Mouse (Mus musculus) duodenum, adult 2 months (tissue): ENCODE results near the gene Sgsh. TPM values are rescaled to one million over a fixed set of nuclear protein-coding genes. Genes with fewer than 3 reads are reported as not detected.

Experiments
- polyA plus RNA-seq: library from polyadenylated mRNA; depleted of rRNA; stranded (reverse); fragments of >200 nt; gene quantifications from 2 replicates; pipeline ENCODE4 v1.2.3, GENCODE M21; 2012; ENCODE audit warnings: low replicate concordance; rRNA removed

The Sgsh gene
- 13.0 and 22.7 TPM in 2 replicates for polyA plus RNA-seq

DNA sequence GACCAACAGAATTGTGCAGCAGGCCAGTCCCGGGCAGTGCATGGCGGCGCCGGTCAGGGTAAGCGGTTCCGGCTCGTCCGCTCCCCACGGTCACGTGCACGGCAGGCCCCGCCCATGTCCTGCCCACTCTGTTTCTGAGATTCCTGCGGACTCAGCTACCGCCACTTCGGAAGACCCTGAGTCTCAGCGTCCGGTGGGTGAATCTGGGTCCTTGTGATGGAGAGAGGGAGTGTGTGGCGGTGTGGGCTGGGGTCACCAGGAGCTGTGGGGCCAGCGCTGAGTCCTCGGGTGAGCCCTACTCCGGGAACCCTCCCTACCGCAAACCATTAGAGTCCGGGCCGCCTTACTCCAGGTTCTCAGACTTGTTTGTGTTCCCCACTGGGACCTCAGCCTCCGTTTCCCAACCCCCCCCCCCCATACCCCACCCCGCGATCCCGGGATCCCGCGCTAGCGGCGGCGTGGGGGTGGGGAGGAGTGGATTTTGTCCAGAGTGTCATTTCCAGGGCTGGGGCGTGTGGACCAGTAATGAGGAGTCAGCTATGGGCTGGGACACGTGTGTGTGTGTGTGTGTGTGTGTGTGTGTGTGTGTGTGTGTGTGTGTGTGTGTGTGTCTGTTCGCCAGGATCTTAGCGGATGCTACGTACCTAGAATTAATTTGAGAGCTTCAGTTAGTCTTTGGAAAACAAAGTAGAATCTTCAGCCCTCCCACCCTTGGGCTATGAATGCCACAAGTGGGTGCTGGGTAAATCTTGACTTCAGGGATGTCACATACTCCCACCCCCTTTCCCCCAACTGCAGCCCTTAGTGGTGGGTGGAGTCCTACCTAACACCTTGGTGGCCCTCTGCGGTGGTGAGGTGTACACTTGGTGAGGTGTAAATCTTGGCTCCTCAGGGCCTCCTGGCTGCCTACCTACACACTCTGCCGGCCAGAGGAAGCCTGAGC, at the start of gene Sgsh, which contains the start of gene Slc26a11:
Gene Sgsh (minus strand): TSS at position 94 of the 943 bp plus-strand sequence.
Gene Slc26a11 (plus strand): TSS at position 115 of the 943 bp plus-strand sequence.

DNA sequence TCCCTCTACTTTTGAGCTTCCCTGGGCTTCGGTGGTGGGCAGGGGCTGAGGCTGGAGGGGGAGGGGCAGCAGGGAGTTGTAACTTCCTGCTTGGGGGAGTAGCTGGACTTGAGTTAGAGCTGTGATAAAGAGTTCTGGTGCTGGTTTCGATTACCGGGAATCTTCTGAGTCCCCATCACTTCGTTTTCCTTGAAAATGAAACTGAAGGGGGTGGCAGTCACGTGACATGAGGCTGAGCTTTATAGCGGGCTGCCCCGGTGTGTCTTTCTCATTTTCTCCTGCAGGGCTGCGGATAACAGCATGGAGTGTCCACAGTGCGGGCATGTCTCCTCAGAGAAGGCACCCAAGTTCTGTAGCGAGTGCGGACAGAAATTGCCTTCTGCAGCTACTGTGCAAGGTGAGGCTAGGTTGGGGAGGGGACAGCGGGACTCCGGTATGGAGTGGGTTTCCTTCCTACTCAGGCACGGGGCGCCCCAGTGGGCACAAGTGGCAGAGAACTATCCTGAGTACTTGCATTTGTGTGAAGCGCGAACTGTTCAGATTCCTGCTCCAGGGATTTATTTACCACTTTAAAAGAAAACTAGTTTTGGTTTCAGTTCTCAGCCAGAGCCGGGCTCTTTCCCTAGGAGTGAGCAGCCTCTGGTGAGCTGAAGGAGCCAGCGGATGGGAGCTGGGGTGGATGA, 37.6 kb upstream of the Sgsh start, which contains the start of gene Rnf213:
Gene Rnf213 (plus strand): TSS at position 301 of the 683 bp plus-strand sequence.

DNA sequence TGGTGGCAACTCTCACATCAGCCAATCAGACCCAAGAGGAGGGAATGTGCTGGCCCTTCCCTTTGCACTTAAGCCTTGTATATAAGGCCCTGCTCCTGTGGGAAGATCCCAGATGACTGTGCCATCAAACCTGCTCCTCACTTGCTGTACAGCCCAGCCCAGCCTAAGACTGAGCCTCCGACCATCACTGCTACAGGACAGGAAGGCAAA, 47.8 kb downstream of the Sgsh start, which contains the start of gene Card14:
Gene Card14 (plus strand): TSS at position 111 of the 210 bp plus-strand sequence.

DNA sequence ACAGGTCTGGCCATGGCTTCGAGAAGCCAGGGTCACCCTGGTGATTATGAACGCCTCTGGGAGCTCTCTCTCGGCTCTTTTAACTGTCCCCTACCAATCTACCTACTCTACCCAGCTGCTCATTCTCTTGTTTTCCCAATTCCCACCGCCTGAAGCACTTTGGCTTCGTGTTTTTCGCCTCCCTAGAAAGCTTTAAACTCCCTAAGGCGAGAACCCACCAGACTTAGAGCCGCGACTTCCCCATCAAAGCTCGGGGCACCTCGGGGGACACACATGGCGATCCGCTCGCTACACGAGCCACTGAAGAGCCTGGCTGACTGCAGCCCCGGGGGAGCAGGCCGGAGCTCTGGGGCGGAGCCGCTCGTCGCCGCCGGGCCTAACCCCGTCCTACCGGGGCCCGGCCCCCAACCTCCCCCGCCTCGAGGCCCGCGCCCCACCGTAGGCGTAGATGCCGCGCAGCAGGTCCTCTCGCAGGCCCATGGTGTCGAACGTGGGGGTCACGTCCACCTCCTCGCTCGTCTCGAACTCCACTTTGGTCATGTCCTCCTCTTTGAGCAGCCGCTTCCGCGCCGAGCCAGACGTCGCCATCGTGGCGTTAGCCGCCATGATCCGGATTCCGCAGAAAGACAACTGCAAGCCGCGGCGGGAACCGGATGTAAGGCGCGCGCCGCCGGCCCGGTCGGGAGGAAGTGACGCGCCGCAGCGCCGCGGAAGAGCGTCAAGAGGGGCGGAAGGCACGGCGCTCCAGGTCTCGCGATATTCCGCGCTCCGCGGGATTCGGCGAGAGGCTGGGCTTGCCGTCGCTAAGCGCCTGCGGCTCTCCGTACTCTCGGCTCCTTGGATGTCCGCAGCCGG, 55.7 kb downstream of the Sgsh start, which contains the start of gene Eif4a3:
Gene Eif4a3 (minus strand): TSS at position 699 of the 855 bp plus-strand sequence.

Other genes with a start within 250 kb of the Sgsh start
- gene Tbc1d16, start 127.0 kb downstream of the Sgsh start, polyA plus RNA-seq: 2.4 and 5.3 TPM in 2 replicates
- 0.28 TPM in 1 of 2 replicates, not detected in the other for gene Ccdc40, start 127.0 kb downstream of the Sgsh start, polyA plus RNA-seq
- 44.2 and 89.5 TPM in 2 replicates for gene Gaa, start 87.6 kb downstream of the Sgsh start, polyA plus RNA-seq
- 33.8 and 34.3 TPM in 2 replicates for gene Eif4a3, start 55.4 kb downstream of the Sgsh start, polyA plus RNA-seq
- gene Card14, start 47.8 kb downstream of the Sgsh start, polyA plus RNA-seq: 3.8 and 5.5 TPM in 2 replicates
- 9.8 and 13.4 TPM in 2 replicates for gene Slc26a11, start within 50 bp of the Sgsh start, polyA plus RNA-seq
- gene Rnf213, start 37.6 kb upstream of the Sgsh start, polyA plus RNA-seq: 7.4 and 9.7 TPM in 2 replicates
- gene Endov, start 135.8 kb upstream of the Sgsh start, polyA plus RNA-seq: 15.3 and 19.9 TPM in 2 replicates
- gene Nptx1, start 192.2 kb upstream of the Sgsh start, polyA plus RNA-seq: 0.96 and 1.7 TPM in 2 replicates
- gene Rptor, start 247.4 kb upstream of the Sgsh start, polyA plus RNA-seq: 20.5 and 24.1 TPM in 2 replicates